Mouse (Mus musculus) frontal cortex, adult (tissue): ENCODE measurements at regions not wholly inside any gene's neighbourhood (a gene's known extent, or its start where the extent isn't known, plus 50 kb on each side); places are given as distances from the start of the nearest gene placed in this dataset.

Source experiments
- ATAC-seq: cut with Nextera tagmentation; 2 replicates; pipeline ENCODE4 v1.9.2; 2017; ENCODE audit warnings: mild to moderate bottlenecking, moderate library complexity, mixed read lengths; ENCODE audit not compliant: low TSS enrichment

- peak; percentile 64 for ATAC-seq
These were observed 50.9 kb upstream of the Kap start for GRCm38 (mm10) chr6:133904501-133904900.

GRCm38 (mm10) chr6:133934667-133935066 is 81.1 kb upstream of the Kap start:
- ATAC-seq, result no peak

DNA sequence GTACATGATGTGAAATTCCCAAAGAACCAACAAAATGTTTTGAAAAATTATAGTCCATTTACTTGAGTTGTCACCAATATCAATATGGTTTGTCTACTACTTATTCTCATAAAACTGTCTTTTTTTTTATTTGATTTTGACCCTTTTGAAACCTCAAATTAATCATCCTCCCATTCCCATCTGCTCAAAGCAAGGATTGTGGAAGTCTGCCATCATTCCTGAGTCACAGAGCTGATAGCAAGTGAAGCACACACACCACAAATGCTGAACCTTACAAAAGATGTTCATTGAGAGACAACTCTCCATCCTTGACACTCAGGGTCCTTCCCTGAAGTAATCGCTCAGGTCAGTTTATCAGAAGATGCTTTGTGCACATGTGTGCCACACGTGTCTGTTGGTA is 82.1 kb upstream of the Kap start:
- no peak for ATAC-seq

- no peak for ATAC-seq
These were observed 75.4 kb upstream of the Etv6 start for GRCm38 (mm10) chr6:133959902-133960634.

GRCm38 (mm10) chr6:133960713-133961112 is 74.8 kb upstream of the Etv6 start:
- peak; percentile 88 for ATAC-seq

DNA sequence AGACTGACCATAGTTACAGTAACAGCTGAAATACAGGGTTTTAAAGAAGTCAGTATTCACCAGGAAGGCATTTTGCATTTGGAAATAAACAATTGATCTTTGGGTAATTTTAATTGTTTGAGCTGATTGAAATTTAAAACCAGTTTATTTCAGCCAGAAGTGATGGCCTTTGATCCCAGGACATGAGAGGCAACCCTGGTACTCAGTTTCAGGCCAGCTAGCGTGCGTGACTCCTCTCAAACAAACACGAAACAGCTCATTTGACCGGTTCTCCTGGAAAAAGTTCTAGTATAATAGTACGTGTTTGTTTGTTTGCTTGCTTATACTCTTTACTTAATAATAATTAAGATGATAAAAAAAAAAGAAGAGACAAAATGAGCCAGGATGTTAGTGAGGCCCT is 72.9 kb upstream of the Etv6 start:
- ATAC-seq, result no peak

DNA sequence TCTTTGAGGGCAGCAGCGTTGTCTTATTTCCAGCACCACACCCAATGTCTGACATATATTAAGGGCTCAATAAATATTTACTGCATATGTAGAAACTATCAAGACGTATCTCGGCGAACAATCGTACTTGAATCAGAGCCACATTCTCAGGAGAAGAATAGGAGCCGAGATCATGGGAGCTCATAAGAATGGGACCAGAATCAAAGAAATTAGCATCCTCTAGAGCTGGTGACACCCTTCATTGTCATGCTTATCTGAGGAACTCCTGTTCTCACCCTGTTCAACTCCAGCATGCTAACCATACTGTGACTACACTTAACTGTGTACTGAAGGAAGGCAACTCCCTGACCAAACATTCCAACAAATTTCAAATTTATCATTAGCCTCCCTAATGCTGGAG is 72.2 kb upstream of the Etv6 start:
- ATAC-seq, result no peak

GRCm38 (mm10) chr6:133967286-133967685 is 68.2 kb upstream of the Etv6 start:
- no peak for ATAC-seq

DNA sequence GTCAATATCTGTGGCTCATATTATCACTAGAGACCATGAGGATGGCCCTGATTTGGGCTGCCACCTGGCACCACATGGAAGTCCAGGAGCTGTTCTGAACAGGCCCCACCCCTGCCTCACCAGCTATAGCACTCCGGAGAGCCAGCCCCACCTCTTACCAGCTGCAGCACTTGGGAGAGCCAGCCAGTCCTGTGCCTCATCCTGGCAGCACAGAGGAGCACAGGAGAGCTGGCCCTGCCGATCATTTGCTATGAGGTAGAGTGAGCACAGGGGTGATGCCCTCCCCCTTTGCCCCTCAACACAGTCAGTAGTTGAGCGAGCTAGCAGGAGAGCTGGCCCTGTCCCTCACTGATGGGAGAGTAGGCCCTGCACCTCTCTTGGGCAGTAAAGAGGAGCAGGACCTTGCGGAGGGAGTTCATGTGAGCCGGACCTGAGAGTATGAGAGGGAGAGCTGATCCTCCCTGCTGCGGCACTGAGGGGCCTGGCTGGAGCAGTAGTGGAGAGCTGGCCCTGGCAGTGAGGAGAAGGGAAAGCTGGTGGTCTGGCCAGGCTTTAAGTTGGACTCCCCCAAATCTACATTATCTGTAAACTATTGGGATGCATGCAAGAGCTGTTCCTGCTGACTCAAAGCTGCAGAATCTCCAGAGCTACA is 63.3 kb upstream of the Etv6 start:
- no peak for ATAC-seq

GRCm38 (mm10) chr6:133973205-133973838 is 62.2 kb upstream of the Etv6 start:
- ATAC-seq, result no peak

- no peak for ATAC-seq
These were observed 59.5 kb upstream of the Etv6 start for GRCm38 (mm10) chr6:133975951-133976350.

DNA sequence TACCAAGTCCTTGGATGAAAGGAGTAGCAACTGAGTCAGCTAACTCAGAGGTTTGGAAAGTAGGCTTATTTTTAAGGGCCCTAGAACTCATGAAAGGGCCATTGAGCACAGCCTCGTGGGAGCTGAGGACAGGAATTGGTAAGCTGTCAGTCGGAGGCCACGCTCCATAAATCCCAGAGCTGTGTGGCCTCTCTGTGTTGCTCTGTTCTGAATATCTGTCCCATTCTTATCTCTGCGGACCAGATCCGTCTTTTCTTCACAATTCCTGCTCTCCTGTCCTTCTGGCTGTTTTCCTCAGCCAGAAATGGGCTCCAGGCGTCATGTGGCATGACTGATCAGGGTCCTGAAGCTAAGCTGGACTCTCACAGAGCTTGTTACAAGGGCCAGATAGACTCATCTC is 58.6 kb upstream of the Etv6 start:
- no peak for ATAC-seq

GRCm38 (mm10) chr6:133983804-133984514 is 51.5 kb upstream of the Etv6 start:
- ATAC-seq, result peak; percentile 70; the same call in 1 of the 2 replicates

DNA sequence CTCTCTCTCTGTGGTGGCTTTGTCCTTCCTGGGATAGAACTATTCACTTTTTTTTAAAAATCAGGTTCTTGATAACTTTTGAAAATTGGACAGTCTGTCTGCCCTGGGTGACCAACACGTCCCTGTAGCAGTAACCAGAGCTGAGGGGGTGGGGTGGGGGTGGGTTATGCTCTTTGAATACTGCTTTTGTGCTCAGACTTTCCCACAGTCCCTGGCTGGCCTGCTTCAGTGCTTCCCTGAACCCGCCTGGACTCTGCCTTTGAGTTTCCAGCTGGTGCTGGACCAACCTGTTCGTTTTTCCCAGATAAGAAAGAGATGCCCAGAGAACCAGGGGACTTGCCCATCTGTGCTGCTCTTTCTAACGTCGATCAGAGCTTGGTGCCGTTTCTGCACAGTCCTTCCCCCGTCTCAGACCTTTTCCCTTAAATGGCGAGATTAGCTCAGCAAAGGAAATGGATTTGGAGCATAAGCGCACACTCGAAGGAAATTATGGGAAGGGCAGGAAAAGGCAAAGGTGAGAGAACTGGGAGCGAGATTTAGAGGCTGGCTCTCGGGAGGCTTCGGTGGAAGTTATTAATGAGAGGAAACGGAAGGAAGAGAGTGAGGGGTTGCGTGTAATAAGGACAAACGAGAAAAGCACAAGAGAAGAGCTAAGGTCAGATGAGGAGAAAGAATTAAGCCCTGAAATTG is 50.7 kb upstream of the Etv6 start:
- ATAC-seq, result peak; percentile 29; the same call in 1 of the 2 replicates
